Mouse (Mus musculus) MEL (cell line): Measurements from ENCODE around the gene Nanog. TPM values are rescaled to one million over a fixed set of nuclear protein-coding genes. Genes with fewer than 3 reads are reported as not detected.

ENCODE experiments used
- DNase-seq: peaks from one replicate; pipeline ENCODE4 v3.0.0; 2011; ENCODE audit warnings: low read depth, low spot score
- H3K27ac ChIP-seq: 2 replicates; pipeline ENCODE4 v1.5.1; 2012; ENCODE audit warnings: low read depth, mild to moderate bottlenecking, control low read depth, low read length, moderate library complexity; ENCODE audit not compliant: control insufficient read depth
- H3K27me3 ChIP-seq, 2 experiments: fragments of 150-350 bp in 1 of 2; sonication (generic) in 1 of 2; 2 replicates each; pipeline ENCODE4 v1.6.1; 2012; ENCODE audit warnings: low read length in 2 of 2, mild to moderate bottlenecking in 2 of 2, improper control_type of control experiment in 1 of 2, moderate library complexity in 1 of 2; ENCODE audit not compliant: insufficient read depth in 2 of 2, control insufficient read depth in 1 of 2
- H3K36me3 ChIP-seq, 2 experiments: 2 replicates each; pipeline ENCODE4 v1.6.1; 2012 to 2014; ENCODE audit warnings: low read length in 2 of 2, improper control_type of control experiment in 1 of 2, inconsistent platforms in 1 of 2, mild to moderate bottlenecking in 1 of 2; ENCODE audit not compliant: insufficient read depth in 2 of 2, control insufficient read depth in 1 of 2
- H3K4me1 ChIP-seq, 2 experiments: fragments of 150-350 bp in 1 of 2; sonication (generic) in 1 of 2; 2 replicates each; pipeline ENCODE4 v1.6.1; 2012; ENCODE audit warnings: low read length in 2 of 2, improper control_type of control experiment in 1 of 2, mild to moderate bottlenecking in 1 of 2; ENCODE audit not compliant: insufficient read depth in 2 of 2, control insufficient read depth in 1 of 2
- H3K4me3 ChIP-seq, 2 experiments: fragments of 150-350 bp in 1 of 2; sonication (generic) in 1 of 2; 2 replicates each; pipeline ENCODE4 v1.5.1; 2012; ENCODE audit warnings: low read depth in 2 of 2, low read length in 2 of 2, mild to moderate bottlenecking in 2 of 2, moderate library complexity in 2 of 2, control low read depth in 1 of 2, improper control_type of control experiment in 1 of 2; ENCODE audit not compliant: control insufficient read depth in 1 of 2, insufficient read depth in 1 of 2
- H3K79me2 ChIP-seq: 2 replicates; pipeline ENCODE4 v1.6.1; 2012; ENCODE audit warnings: mild to moderate bottlenecking, low read length, moderate library complexity; ENCODE audit not compliant: control insufficient read depth, poor library complexity, insufficient read depth
- H3K9ac ChIP-seq: 2 replicates; pipeline ENCODE4 v1.6.1; 2012; ENCODE audit warnings: low read depth, mild to moderate bottlenecking, control low read depth, low read length, moderate library complexity; ENCODE audit not compliant: control insufficient read depth, poor library complexity, severe bottlenecking
- H3K9me3 ChIP-seq: fragments of 150-350 bp; sonication (generic); replicated peaks from 2 replicates; pipeline ENCODE4 v1.6.1; 2012; ENCODE audit warnings: mild to moderate bottlenecking, low read length, improper control_type of control experiment, moderate library complexity; ENCODE audit not compliant: insufficient read depth
- BHLHE40 ChIP-seq: IDR thresholded peaks from 2 replicates; pipeline ENCODE4 v1.6.1; 2012; ENCODE audit warnings: low read depth, mild to moderate bottlenecking, inconsistent platforms, low read length, improper control_type of control experiment, borderline replicate concordance
- CHD1 ChIP-seq: IDR thresholded peaks from 2 replicates; pipeline ENCODE4 v1.6.1; 2012; ENCODE audit warnings: low read depth, mild to moderate bottlenecking, inconsistent platforms, low read length, improper control_type of control experiment
- CHD2 ChIP-seq: IDR thresholded peaks from 2 replicates; pipeline ENCODE4 v1.6.1; 2011; ENCODE audit warnings: low read length, improper control_type of control experiment
- CTCF ChIP-seq, 3 experiments: IDR thresholded peaks in 2 of 3; conservative IDR thresholded peaks in 1 of 3; 2 replicates each; pipeline ENCODE4 v1.5.1; 2011 to 2012; ENCODE audit warnings: low read length in 3 of 3, low read depth in 2 of 3, mild to moderate bottlenecking in 2 of 3, improper control_type of control experiment in 1 of 3, inconsistent platforms in 1 of 3, mixed read lengths in 1 of 3, moderate library complexity in 1 of 3; ENCODE audit not compliant: control insufficient read depth in 1 of 3, insufficient read depth in 1 of 3, poor library complexity in 1 of 3, severe bottlenecking in 1 of 3
- E2F4 ChIP-seq: IDR thresholded peaks from 2 replicates; pipeline ENCODE4 v1.6.1; 2011; ENCODE audit warnings: low read depth, low read length, improper control_type of control experiment, borderline replicate concordance
- ELF1 ChIP-seq: IDR thresholded peaks from 2 replicates; pipeline ENCODE4 v1.6.1; 2014; ENCODE audit warnings: low read depth, mild to moderate bottlenecking, inconsistent platforms, low read length, improper control_type of control experiment, moderate library complexity
- ETS1 ChIP-seq: IDR thresholded peaks from 2 replicates; pipeline ENCODE4 v1.6.1; 2012; ENCODE audit warnings: low read depth, mild to moderate bottlenecking, inconsistent platforms, low read length, improper control_type of control experiment, moderate library complexity
- GABPA ChIP-seq: IDR thresholded peaks from 2 replicates; pipeline ENCODE4 v1.6.1; 2012; ENCODE audit warnings: low read depth, mild to moderate bottlenecking, inconsistent platforms, low read length, improper control_type of control experiment, moderate library complexity
- GATA1 ChIP-seq: IDR thresholded peaks from 2 replicates; pipeline ENCODE4 v1.6.1; 2011; ENCODE audit warnings: low read depth, low read length, improper control_type of control experiment
- JUND ChIP-seq: IDR thresholded peaks from 2 replicates; pipeline ENCODE4 v1.6.1; 2011; ENCODE audit warnings: low read depth, mild to moderate bottlenecking, improper control_type of control experiment, low read length
- KAT2A ChIP-seq: conservative IDR thresholded peaks from 2 replicates; pipeline ENCODE4 v1.6.1; 2012; ENCODE audit warnings: low read depth, low read length, improper control_type of control experiment, inconsistent platforms
- MAFK ChIP-seq: IDR thresholded peaks from 2 replicates; pipeline ENCODE4 v1.6.1; 2011; ENCODE audit warnings: low read depth, mild to moderate bottlenecking, low read length, improper control_type of control experiment, borderline replicate concordance
- MAX ChIP-seq: IDR thresholded peaks from 2 replicates; pipeline ENCODE4 v1.6.1; 2011; ENCODE audit warnings: low read length, improper control_type of control experiment
- MAZ ChIP-seq: IDR thresholded peaks from 2 replicates; pipeline ENCODE4 v1.6.1; 2012; ENCODE audit warnings: low read depth, mild to moderate bottlenecking, inconsistent platforms, low read length, improper control_type of control experiment
- MYB ChIP-seq: IDR thresholded peaks from 2 replicates; pipeline ENCODE4 v1.6.1; 2011; ENCODE audit warnings: mild to moderate bottlenecking, low read depth, low read length, improper control_type of control experiment
- MYC ChIP-seq: IDR thresholded peaks from 2 replicates; pipeline ENCODE4 v1.6.1; 2011; ENCODE audit warnings: low read depth, mild to moderate bottlenecking, low read length, improper control_type of control experiment, moderate library complexity
- POLR2A ChIP-seq, 2 experiments: IDR thresholded peaks; 2 replicates each; pipeline ENCODE4 v1.6.1; 2011 to 2012; ENCODE audit warnings: low read length in 2 of 2, mild to moderate bottlenecking in 2 of 2, control low read depth in 1 of 2, improper control_type of control experiment in 1 of 2, low read depth in 1 of 2, moderate library complexity in 1 of 2; ENCODE audit not compliant: control insufficient read depth in 1 of 2, insufficient read depth in 1 of 2, poor library complexity in 1 of 2
- POLR2AphosphoS2 ChIP-seq: IDR thresholded peaks from 2 replicates; pipeline ENCODE4 v1.6.1; 2011; ENCODE audit warnings: low read length, improper control_type of control experiment
- RAD21 ChIP-seq: IDR thresholded peaks from 2 replicates; pipeline ENCODE4 v1.6.1; 2011; ENCODE audit warnings: mild to moderate bottlenecking, low read depth, low read length, improper control_type of control experiment
- RCOR1 ChIP-seq: IDR thresholded peaks from 2 replicates; pipeline ENCODE4 v1.6.1; 2012; ENCODE audit warnings: low read depth, mild to moderate bottlenecking, inconsistent platforms, low read length, improper control_type of control experiment
- SIN3A ChIP-seq: IDR thresholded peaks from 2 replicates; pipeline ENCODE4 v1.6.1; 2012; ENCODE audit warnings: low read length, improper control_type of control experiment, inconsistent platforms
- TCF12 ChIP-seq: IDR thresholded peaks from 2 replicates; pipeline ENCODE4 v1.6.1; 2014; ENCODE audit warnings: low read depth, mild to moderate bottlenecking, inconsistent platforms, low read length, improper control_type of control experiment, moderate library complexity
- UBTF ChIP-seq: IDR thresholded peaks from 2 replicates; pipeline ENCODE4 v1.6.1; 2012; ENCODE audit warnings: low read depth, mild to moderate bottlenecking, inconsistent platforms, low read length, improper control_type of control experiment, moderate library complexity, borderline replicate concordance; ENCODE audit not compliant: insufficient read depth
- USF1 ChIP-seq: IDR thresholded peaks from 2 replicates; pipeline ENCODE4 v1.6.1; 2014; ENCODE audit warnings: low read depth, mild to moderate bottlenecking, inconsistent platforms, low read length, improper control_type of control experiment, moderate library complexity
- USF2 ChIP-seq, 2 experiments: IDR thresholded peaks; 2 replicates each; pipeline ENCODE4 v1.6.1; 2011 to 2012; ENCODE audit warnings: improper control_type of control experiment in 2 of 2, low read length in 2 of 2, borderline replicate concordance in 1 of 2, inconsistent platforms in 1 of 2, low read depth in 1 of 2, mild to moderate bottlenecking in 1 of 2; ENCODE audit not compliant: insufficient read depth in 1 of 2
- ZKSCAN1 ChIP-seq: IDR thresholded peaks from 2 replicates; pipeline ENCODE4 v1.6.1; 2012; ENCODE audit warnings: low read depth, mild to moderate bottlenecking, inconsistent platforms, low read length, improper control_type of control experiment, moderate library complexity
- ZMIZ1 ChIP-seq: IDR thresholded peaks from 2 replicates; pipeline ENCODE4 v1.6.1; 2012; ENCODE audit warnings: low read depth, mild to moderate bottlenecking, inconsistent platforms, low read length, improper control_type of control experiment, moderate library complexity
- ZNF384 ChIP-seq: IDR thresholded peaks from 2 replicates; pipeline ENCODE4 v1.6.1; 2012; ENCODE audit warnings: low read depth, mild to moderate bottlenecking, inconsistent platforms, low read length, improper control_type of control experiment
- polyA plus RNA-seq, 2 experiments: library from polyadenylated mRNA; stranded (reverse) in 1 of 2; unstranded in 1 of 2; fragments of >175 nt in 1 of 2; fragments of >200 nt in 1 of 2; gene quantifications; 2 replicates each; pipeline versions ENCODE4 v1.2.1 to v1.2.4; 2012; ENCODE audit warnings: low replicate concordance in 2 of 2, low read depth in 1 of 2; ENCODE audit not compliant: insufficient read length in 2 of 2, insufficient read depth in 1 of 2, missing spikeins in 1 of 2
- total RNA-seq: library from RNA; depleted of rRNA; stranded (reverse); fragments of 300-350 nt; gene quantifications from 2 replicates; pipeline ENCODE4 v1.2.3, GENCODE M21; 2012

The Nanog gene
- total and polyA plus RNA-seq, 3 experiments, result 0.63 TPM; not detected in 2

DNA sequence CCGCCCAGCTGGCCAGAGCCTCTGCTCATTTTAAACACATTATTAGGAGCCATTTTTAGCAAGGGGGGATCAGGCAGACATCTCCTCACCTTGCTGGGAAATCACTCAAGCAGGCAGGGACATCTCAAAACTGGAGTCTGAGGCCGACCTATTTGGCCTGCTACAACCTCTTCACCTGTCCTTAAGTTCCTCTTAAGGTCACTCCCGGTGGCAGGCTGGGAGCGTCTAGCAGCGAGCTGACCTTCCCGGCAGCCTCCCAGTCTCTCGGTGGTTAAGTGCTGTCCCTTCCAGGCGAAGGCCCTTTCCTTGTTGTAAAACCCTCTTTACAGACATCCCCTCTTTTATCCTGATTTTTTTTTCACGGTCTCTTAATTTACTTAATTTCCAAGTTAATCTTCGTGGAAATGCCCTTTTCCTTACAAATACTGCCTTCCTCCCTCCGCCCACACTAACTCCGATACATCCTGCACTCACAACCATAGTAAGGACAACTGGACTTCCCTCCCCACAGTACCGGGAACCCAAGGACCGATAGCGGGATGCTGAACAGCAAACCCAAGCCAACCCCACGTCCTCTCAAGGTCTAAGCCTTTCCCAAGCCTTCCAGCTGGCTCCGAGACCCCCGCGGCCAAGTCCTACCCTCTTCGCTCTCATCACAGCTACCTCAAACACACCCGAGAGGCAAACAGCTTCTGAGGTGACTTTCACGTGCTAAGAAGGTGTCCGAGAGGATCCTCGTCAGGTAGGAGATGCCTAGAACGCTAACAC lies 34.4 kb downstream of the Nanog start:
- TF ChIP-seq CHD2 (no peak), KAT2A (no peak), UBTF (0 out of 2 replicates have a peak, but pooled peaks have one; percentile 43)
- H3K9me3 ChIP-seq, result no peaks in the 10 kb centered on the region
- no peak for DNase-seq
- H3K36me3 ChIP-seq, result peaks cover 7 to 17% of the 10 kb centered on the region in 2 experiments; a peak in 3 of 4 replicates
- peak overlapping the region; percentile 64 for H3K27ac ChIP-seq
- H3K9ac ChIP-seq, result peak overlapping the region; percentile 65
- peak overlapping the region; percentile 74 to 79 for H3K4me3 ChIP-seq
- no peaks in the 10 kb centered on the region for H3K27me3 ChIP-seq
- peaks cover 2 to 23% of the 10 kb centered on the region in 2 experiments; a peak in 2 of 4 replicates for H3K4me1 ChIP-seq
- H3K79me2 ChIP-seq, result peaks cover 19% of the 10 kb centered on the region

DNA sequence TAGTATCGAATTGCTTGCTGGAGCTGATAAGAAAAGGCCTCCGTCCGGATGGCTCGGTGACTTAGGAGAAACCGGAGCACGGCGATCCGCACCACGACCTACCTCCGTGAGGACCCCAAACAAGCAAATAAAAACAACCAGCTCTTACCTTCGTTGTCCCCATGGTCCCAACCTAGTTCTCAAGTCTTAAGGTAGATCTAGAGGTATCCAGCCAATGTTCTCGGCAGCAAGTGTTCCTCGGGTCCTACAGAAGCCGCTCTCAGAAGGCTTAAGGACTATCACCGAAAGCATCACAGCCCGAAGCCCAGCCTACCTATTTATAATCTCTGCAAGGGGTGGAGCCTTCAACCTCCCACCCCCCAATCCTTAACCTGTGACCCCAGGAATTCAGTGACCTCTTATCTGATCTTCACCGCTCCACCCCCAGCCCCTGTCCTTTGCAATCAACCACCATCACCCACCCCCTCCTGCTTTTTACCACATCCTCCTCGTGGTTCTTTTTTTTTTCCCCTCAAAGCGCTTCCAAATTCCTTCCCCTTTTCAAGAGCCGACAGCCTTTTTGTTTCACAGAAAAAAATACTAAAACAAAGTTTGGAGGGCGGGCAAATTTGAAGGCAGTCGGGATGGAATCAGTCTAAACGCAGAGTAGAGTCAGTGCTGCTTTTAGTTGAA lies 35.1 kb downstream of the Nanog start:
- peak; percentile 95 for DNase-seq
- peaks cover 19% of the 10 kb centered on the region for H3K79me2 ChIP-seq
- no peaks in the 10 kb centered on the region for H3K27me3 ChIP-seq
- H3K4me3 ChIP-seq, result peak overlapping the region; percentile 74 to 79
- peak overlapping the region; percentile 74 for H3K27ac ChIP-seq
- peaks cover 6 to 17% of the 10 kb centered on the region in 2 experiments; a peak in 3 of 4 replicates for H3K36me3 ChIP-seq
- H3K9me3 ChIP-seq, result no peaks in the 10 kb centered on the region
- H3K4me1 ChIP-seq, result peaks cover 2 to 23% of the 10 kb centered on the region in 2 experiments; a peak in 2 of 4 replicates
- H3K9ac ChIP-seq, result peak overlapping the region; percentile 65
- TF ChIP-seq MYC (peak; percentile 85), JUND (0 out of 2 replicates have a peak, but pooled peaks have one; percentile 33), ZMIZ1 (peak; percentile 98), CHD1 (no peak), MAX (peak; percentile 64), POLR2A (IDR thresholded peaks at IDR 0.05; ENCODE audit: control insufficient read depth in 1 of 2, insufficient read depth in 1 of 2, low read depth in 1 of 2, low read length in 2 of 2, poor library complexity in 1 of 2) (peak; percentile 66 to 89; a peak in 3 of 4 replicates), USF1 (peak; percentile 70), MAZ (peak; percentile 96), ZNF384 (peak; percentile 99), MAFK (peak; percentile 62; the same call in 1 of the 2 replicates), RAD21 (no peak), MYB (no peak), GABPA (no peak), GATA1 (peak; percentile 91), CHD2 (peak; percentile 72), E2F4 (no peak), SIN3A (peak; percentile 99), ETS1 (peak; percentile 97), USF2 (IDR thresholded peaks at IDR 0.05; ENCODE audit: borderline replicate concordance in 1 of 2, insufficient read depth in 1 of 2, low read depth in 1 of 2, low read length in 2 of 2) (no peak), ZKSCAN1 (peak; percentile 31; the same call in 1 of the 2 replicates), CTCF (IDR thresholded peaks at IDR 0.05 in 2 of 3, conservative IDR thresholded peaks at IDR 0.05 in 1 of 3; ENCODE audit: control insufficient read depth in 1 of 3, insufficient read depth in 1 of 3, low read depth in 2 of 3, low read length in 3 of 3, poor library complexity in 1 of 3, severe bottlenecking in 1 of 3) (no peak), KAT2A (0 out of 2 replicates have a peak, but pooled peaks have one; percentile 35), BHLHE40 (peak; percentile 77), ELF1 (peak; percentile 45; the same call in 1 of the 2 replicates), RCOR1 (peak; percentile 89), TCF12 (peak; percentile 71), POLR2AphosphoS2 (no peak)
